Mouse (Mus musculus): ENCODE data around the gene Cfap126. TPM values are rescaled to one million over a fixed set of nuclear protein-coding genes. Genes with fewer than 3 reads are reported as not detected.

Gene Cfap126
- polyA plus RNA-seq, 1 experiment: 1.2 TPM

- WGBS: 46% methylated on average over 3 of the region's 3 CpGs
- no peaks in the 10 kb centered on the region for H3K36me3 ChIP-seq (ENCODE audit: control insufficient read depth, insufficient read depth, low read length)
- H3K4me3 ChIP-seq (ENCODE audit: low read depth, low read length): no peak overlapping the region
- no peak overlapping the region for H3K27ac ChIP-seq (ENCODE audit: insufficient read depth, low read depth, low read length)
- H3K27me3 ChIP-seq (ENCODE audit: control insufficient read depth, insufficient read depth, low read length): no peaks in the 10 kb centered on the region
- TF ChIP-seq POLR2A (IDR thresholded peaks at IDR 0.05; ENCODE audit: low read depth, low read length) (no peak), CTCF (IDR thresholded peaks at IDR 0.05; ENCODE audit: extremely low read depth, insufficient read length, insufficient replicate concordance, low read depth, low read length) (no peak)
- peaks cover 15% of the 10 kb centered on the region for H3K4me1 ChIP-seq (ENCODE audit: control insufficient read depth, insufficient read depth, insufficient read length, low read length)
Measured at GRCm38 (mm10) chr1:171164258-171164657, 50.5 kb downstream of the Cfap126 start.

DNA sequence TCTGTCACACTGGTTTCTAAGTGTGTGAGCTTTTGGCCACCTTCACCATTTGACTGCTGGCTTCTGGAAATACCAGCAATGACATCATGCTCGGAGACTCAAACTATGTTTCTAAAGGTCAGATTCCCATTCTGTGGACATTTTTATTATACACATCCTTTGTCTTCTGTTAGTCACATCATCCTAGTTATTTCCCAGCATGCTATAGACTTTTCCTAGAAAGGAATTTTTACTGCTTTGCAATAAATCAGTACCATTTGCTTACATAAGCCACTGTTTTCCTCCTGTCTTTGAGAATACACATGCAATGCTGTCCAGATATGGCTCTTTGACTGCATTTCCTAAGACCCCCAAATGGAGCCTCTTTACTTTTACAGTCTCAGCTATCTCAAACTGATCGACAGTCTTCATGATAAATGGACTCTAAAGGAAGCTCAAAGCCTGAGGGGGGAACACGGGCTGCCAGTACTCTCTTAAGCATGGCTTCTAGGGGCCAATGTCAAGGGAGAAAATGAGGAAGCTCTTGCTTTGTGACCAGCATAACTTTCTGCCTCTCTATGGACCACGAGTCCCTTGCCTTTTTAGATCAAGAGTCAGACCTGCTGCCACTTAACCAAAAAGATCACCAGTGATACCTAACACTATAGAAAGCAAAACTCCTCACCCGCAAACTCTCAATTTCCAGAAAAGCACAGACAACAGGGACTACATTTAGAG is 52.1 kb downstream of the Cfap126 start:
- Histone ChIP-seq H3K4me1 (ENCODE audit: control insufficient read depth, insufficient read depth, insufficient read length, low read length) (peaks cover 15% of the 10 kb centered on the region), H3K27me3 (ENCODE audit: control insufficient read depth, insufficient read depth, low read length) (no peaks in the 10 kb centered on the region), H3K4me3 (ENCODE audit: low read depth, low read length) (no peak overlapping the region), H3K27ac (ENCODE audit: insufficient read depth, low read depth, low read length) (no peak overlapping the region), H3K36me3 (ENCODE audit: control insufficient read depth, insufficient read depth, low read length) (no peaks in the 10 kb centered on the region)
- TF ChIP-seq POLR2A (IDR thresholded peaks at IDR 0.05; ENCODE audit: low read depth, low read length): no peak
- TF ChIP-seq CTCF (IDR thresholded peaks at IDR 0.05; ENCODE audit: extremely low read depth, insufficient read length, insufficient replicate concordance, low read depth, low read length): no peak
- 66% methylated on average over 5 of the region's 5 CpGs for WGBS

- WGBS: 31% methylated on average over 12 of the region's 12 CpGs
Measured at GRCm38 (mm10) chr1:171168906-171169305, 55.2 kb downstream of the Cfap126 start.

GRCm38 (mm10) chr1:171169913-171170312 is 56.2 kb downstream of the Cfap126 start:
- Histone ChIP-seq H3K27me3 (ENCODE audit: control insufficient read depth, insufficient read depth, low read length) (no peaks in the 10 kb centered on the region), H3K4me1 (ENCODE audit: control insufficient read depth, insufficient read depth, insufficient read length, low read length) (peaks cover 18% of the 10 kb centered on the region), H3K36me3 (ENCODE audit: control insufficient read depth, insufficient read depth, low read length) (no peaks in the 10 kb centered on the region), H3K27ac (ENCODE audit: insufficient read depth, low read depth, low read length) (peak overlapping the region; percentile 94), H3K4me3 (ENCODE audit: low read depth, low read length) (no peak overlapping the region)
- no peak for TF ChIP-seq CTCF (IDR thresholded peaks at IDR 0.05; ENCODE audit: extremely low read depth, insufficient read length, insufficient replicate concordance, low read depth, low read length)
- TF ChIP-seq POLR2A (IDR thresholded peaks at IDR 0.05; ENCODE audit: low read depth, low read length): no peak
- 10% methylated on average over 3 of the region's 3 CpGs for WGBS

More at GRCm38 (mm10) chr1:171168906-171169305, 55.2 kb downstream of the Cfap126 start:
- Histone ChIP-seq H3K36me3 (ENCODE audit: control insufficient read depth, insufficient read depth, low read length) (no peaks in the 10 kb centered on the region), H3K4me3 (ENCODE audit: low read depth, low read length) (no peak overlapping the region), H3K4me1 (ENCODE audit: control insufficient read depth, insufficient read depth, insufficient read length, low read length) (peaks cover 18% of the 10 kb centered on the region), H3K27me3 (ENCODE audit: control insufficient read depth, insufficient read depth, low read length) (no peaks in the 10 kb centered on the region), H3K27ac (ENCODE audit: insufficient read depth, low read depth, low read length) (peak overlapping the region; percentile 94)
- TF ChIP-seq POLR2A (IDR thresholded peaks at IDR 0.05; ENCODE audit: low read depth, low read length): no peak
- TF ChIP-seq CTCF (IDR thresholded peaks at IDR 0.05; ENCODE audit: extremely low read depth, insufficient read length, insufficient replicate concordance, low read depth, low read length): no peak

DNA sequence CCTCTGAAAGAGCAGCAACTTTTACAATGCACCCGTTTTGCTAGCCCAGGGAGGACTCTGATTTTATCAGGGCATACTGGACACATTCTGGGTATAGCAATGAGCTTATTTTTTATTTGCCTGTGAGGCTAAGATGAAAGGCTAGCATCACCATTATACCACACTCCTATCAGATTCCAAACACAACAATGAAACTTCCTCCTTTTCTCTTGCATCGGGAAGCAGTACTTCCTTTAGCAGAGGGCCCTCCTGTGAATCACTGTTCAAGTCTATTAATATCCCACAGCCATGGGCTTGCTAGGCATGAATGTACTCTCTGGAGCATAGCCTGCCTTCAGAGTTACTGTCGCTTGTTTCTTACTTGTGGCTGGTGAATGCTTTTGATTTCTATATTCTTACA is 57.4 kb downstream of the Cfap126 start:
- Histone ChIP-seq H3K27ac (ENCODE audit: insufficient read depth, low read depth, low read length) (peak overlapping the region; percentile 89), H3K27me3 (ENCODE audit: control insufficient read depth, insufficient read depth, low read length) (no peaks in the 10 kb centered on the region), H3K4me3 (ENCODE audit: low read depth, low read length) (no peak overlapping the region), H3K4me1 (ENCODE audit: control insufficient read depth, insufficient read depth, insufficient read length, low read length) (peaks cover 18% of the 10 kb centered on the region), H3K36me3 (ENCODE audit: control insufficient read depth, insufficient read depth, low read length) (no peaks in the 10 kb centered on the region)
- TF ChIP-seq CTCF (IDR thresholded peaks at IDR 0.05; ENCODE audit: extremely low read depth, insufficient read length, insufficient replicate concordance, low read depth, low read length) (no peak), POLR2A (IDR thresholded peaks at IDR 0.05; ENCODE audit: low read depth, low read length) (no peak)
- WGBS: 31% methylated on average over 3 of the region's 3 CpGs

GRCm38 (mm10) chr1:171172779-171173178 is 59.1 kb downstream of the Cfap126 start:
- no peaks in the 10 kb centered on the region for H3K27me3 ChIP-seq (ENCODE audit: control insufficient read depth, insufficient read depth, low read length)
- H3K4me1 ChIP-seq (ENCODE audit: control insufficient read depth, insufficient read depth, insufficient read length, low read length): peaks cover 18% of the 10 kb centered on the region
- H3K4me3 ChIP-seq (ENCODE audit: low read depth, low read length): no peak overlapping the region
- 97% methylated on average over 8 of the region's 8 CpGs for WGBS
- no peak overlapping the region for H3K27ac ChIP-seq (ENCODE audit: insufficient read depth, low read depth, low read length)
- H3K36me3 ChIP-seq (ENCODE audit: control insufficient read depth, insufficient read depth, low read length): no peaks in the 10 kb centered on the region
- TF ChIP-seq CTCF (IDR thresholded peaks at IDR 0.05; ENCODE audit: extremely low read depth, insufficient read length, insufficient replicate concordance, low read depth, low read length) (no peak), POLR2A (IDR thresholded peaks at IDR 0.05; ENCODE audit: low read depth, low read length) (no peak)

Other genes starting within 250 kb of the Cfap126 start
- gene Atf6, start 246.1 kb upstream of the Cfap126 start, polyA plus RNA-seq (2012; rRNA removed): 4.4 and 8.4 TPM in 2 replicates
- 1.1 and 1.5 TPM in 2 replicates for gene Gm26620, start 228.9 kb upstream of the Cfap126 start, polyA plus RNA-seq (2012; rRNA removed)
- 5.5 and 8.0 TPM in 2 replicates for gene Dusp12, start 228.4 kb upstream of the Cfap126 start, polyA plus RNA-seq (2012; rRNA removed)
- gene Fcrlb, start 201.0 kb upstream of the Cfap126 start, polyA plus RNA-seq (2012; rRNA removed): 0.61 and 0.89 TPM in 2 replicates
- 1.8 and 4.2 TPM in 2 replicates for gene Fcrla, start 186.3 kb upstream of the Cfap126 start, polyA plus RNA-seq (2012; rRNA removed)
- gene Fcgr2b, start 137.4 kb upstream of the Cfap126 start, polyA plus RNA-seq (2012; rRNA removed): 3.6 and 4.3 TPM in 2 replicates
- gene Fcgr4, start 95.0 kb upstream of the Cfap126 start, polyA plus RNA-seq (2012; rRNA removed): 2.5 and 2.8 TPM in 2 replicates
- 4.9 and 6.7 TPM in 2 replicates for gene Fcgr3, start 49.0 kb upstream of the Cfap126 start, polyA plus RNA-seq (2012; rRNA removed)
- gene Sdhc, start 36.7 kb downstream of the Cfap126 start, polyA plus RNA-seq (2012; rRNA removed): 120 and 226 TPM in 2 replicates
- 0.28 and 0.66 TPM in 2 replicates for gene Mpz, start 36.8 kb downstream of the Cfap126 start, polyA plus RNA-seq (2012; rRNA removed)
- gene Pcp4l1, start 82.3 kb downstream of the Cfap126 start, polyA plus RNA-seq (2012; rRNA removed): 10.9 and 13.9 TPM in 2 replicates
- 18.5 and 28.9 TPM in 2 replicates for gene Nr1i3, start 100.1 kb downstream of the Cfap126 start, polyA plus RNA-seq (2012; rRNA removed)
- gene Tomm40l, start 108.6 kb downstream of the Cfap126 start, polyA plus RNA-seq (2012; rRNA removed): 17.0 and 21.2 TPM in 2 replicates
- 0.94 TPM in 1 of 2 replicates, not detected in the other for gene Apoa2, start 111.1 kb downstream of the Cfap126 start, polyA plus RNA-seq (2012; rRNA removed)
- 36.9 and 46.7 TPM in 2 replicates for gene Fcer1g, start 120.4 kb downstream of the Cfap126 start, polyA plus RNA-seq (2012; rRNA removed)
- gene Adamts4, start 136.5 kb downstream of the Cfap126 start, polyA plus RNA-seq (2012; rRNA removed): 1.5 and 2.6 TPM in 2 replicates
- 79.8 and 116 TPM in 2 replicates for gene Ndufs2, start 137.5 kb downstream of the Cfap126 start, polyA plus RNA-seq (2012; rRNA removed)
- 38.5 and 78.5 TPM in 2 replicates for gene B4galt3, start 156.4 kb downstream of the Cfap126 start, polyA plus RNA-seq (2012; rRNA removed)
- gene Ppox, start 167.3 kb downstream of the Cfap126 start, polyA plus RNA-seq (2012; rRNA removed): 15.4 and 23.4 TPM in 2 replicates
- 18.3 and 30.2 TPM in 2 replicates for gene Usp21, start 174.1 kb downstream of the Cfap126 start, polyA plus RNA-seq (2012; rRNA removed)
- 6.3 and 10.8 TPM in 2 replicates for gene Ufc1, start 181.1 kb downstream of the Cfap126 start, polyA plus RNA-seq (2012; rRNA removed)
- 24.5 and 40.7 TPM in 2 replicates for gene Dedd, start 215.2 kb downstream of the Cfap126 start, polyA plus RNA-seq (2012; rRNA removed)
- 36.8 and 50.7 TPM in 2 replicates for gene Nit1, start 231.7 kb downstream of the Cfap126 start, polyA plus RNA-seq (2012; rRNA removed)
- 5.0 and 7.5 TPM in 2 replicates for gene Pfdn2, start 231.8 kb downstream of the Cfap126 start, polyA plus RNA-seq (2012; rRNA removed)
- 0.13 and 0.16 TPM in 2 replicates for gene Klhdc9, start 246.9 kb downstream of the Cfap126 start, polyA plus RNA-seq (2012; rRNA removed)